Mouse (Mus musculus) forebrain, embryonic 14.5 days (tissue): Measurements from ENCODE around the gene Cisd3. TPM values are rescaled to one million over a fixed set of nuclear protein-coding genes. Genes with fewer than 3 reads are reported as not detected.
"Not testable (repeated sequence)": the region's sequence is repeated elsewhere in the genome, so short reads cannot be mapped to it uniquely, and the experiment has no call there.

ENCODE experiments used
- ATAC-seq: fragments of 200-750 bp; cut with Nextera tagmentation; 2 replicates; pipeline ENCODE4 v1.8.0; 2017; ENCODE audit warnings: mild to moderate bottlenecking, moderate library complexity
- DNase-seq: peaks from one replicate; pipeline ENCODE4 v3.0.0-alpha.2; 2015; ENCODE audit warnings: low spot score
- H3K27ac ChIP-seq: fragments of 300-500 bp; sonication (generic); 2 replicates; pipeline ENCODE4 v1.5.1; 2014; ENCODE audit warnings: low read depth, mild to moderate bottlenecking, control low read depth, low read length, moderate library complexity
- H3K27me3 ChIP-seq: fragments of 300-500 bp; sonication (generic); replicated peaks from 2 replicates; pipeline ENCODE4 v1.6.1; 2014; ENCODE audit warnings: low read length, control low read depth, mixed read lengths; ENCODE audit not compliant: control insufficient read depth, insufficient read depth
- H3K36me3 ChIP-seq: fragments of 300-500 bp; sonication (generic); 2 replicates; pipeline ENCODE4 v1.6.1; 2014; ENCODE audit warnings: low read length, control low read depth; ENCODE audit not compliant: control insufficient read depth, insufficient read depth
- H3K4me1 ChIP-seq: fragments of 300-500 bp; sonication (generic); 2 replicates; pipeline ENCODE4 v1.6.1; 2014; ENCODE audit warnings: antibody characterized with exemption, low read length, control low read depth; ENCODE audit not compliant: control insufficient read depth, insufficient read depth
- H3K4me2 ChIP-seq: fragments of 300-500 bp; sonication (generic); 2 replicates; pipeline ENCODE4 v1.6.1; 2014; ENCODE audit warnings: mild to moderate bottlenecking, control low read depth, low read length
- H3K4me3 ChIP-seq: fragments of 300-500 bp; sonication (generic); 2 replicates; pipeline ENCODE4 v1.5.1; 2014; ENCODE audit warnings: low read depth, low read length, control low read depth
- H3K9ac ChIP-seq: fragments of 300-500 bp; sonication (generic); 2 replicates; pipeline ENCODE4 v1.6.1; 2014; ENCODE audit warnings: mild to moderate bottlenecking, low read length, control low read depth, moderate library complexity
- H3K9me3 ChIP-seq: fragments of 300-500 bp; sonication (generic); replicated peaks from 2 replicates; pipeline ENCODE4 v1.6.1; 2016; ENCODE audit warnings: low read length, control low read depth, mixed read lengths; ENCODE audit not compliant: control insufficient read depth
- WGBS: fragments of 180-500 bp; shearing (Covaris S2); extraction: QIAGEN DNeasy Blood & Tissue Kit; methylation state at CpG from one replicate; pipeline ENCODE4 v1.1.7; 2014; 5-methylcytosine and 5-hydroxymethylcytosine counted together
- polyA plus RNA-seq: library from polyadenylated mRNA; unstranded; fragments of >200 nt; fragmentation: Nextera tagmentation; extraction: Ambion mirVana; gene quantifications from 2 replicates; pipeline ENCODE4 v1.2.1, GENCODE M21; 2014

Gene Cisd3
- polyA plus RNA-seq, 1 experiment from 2014 or later, result 19.5 TPM

DNA sequence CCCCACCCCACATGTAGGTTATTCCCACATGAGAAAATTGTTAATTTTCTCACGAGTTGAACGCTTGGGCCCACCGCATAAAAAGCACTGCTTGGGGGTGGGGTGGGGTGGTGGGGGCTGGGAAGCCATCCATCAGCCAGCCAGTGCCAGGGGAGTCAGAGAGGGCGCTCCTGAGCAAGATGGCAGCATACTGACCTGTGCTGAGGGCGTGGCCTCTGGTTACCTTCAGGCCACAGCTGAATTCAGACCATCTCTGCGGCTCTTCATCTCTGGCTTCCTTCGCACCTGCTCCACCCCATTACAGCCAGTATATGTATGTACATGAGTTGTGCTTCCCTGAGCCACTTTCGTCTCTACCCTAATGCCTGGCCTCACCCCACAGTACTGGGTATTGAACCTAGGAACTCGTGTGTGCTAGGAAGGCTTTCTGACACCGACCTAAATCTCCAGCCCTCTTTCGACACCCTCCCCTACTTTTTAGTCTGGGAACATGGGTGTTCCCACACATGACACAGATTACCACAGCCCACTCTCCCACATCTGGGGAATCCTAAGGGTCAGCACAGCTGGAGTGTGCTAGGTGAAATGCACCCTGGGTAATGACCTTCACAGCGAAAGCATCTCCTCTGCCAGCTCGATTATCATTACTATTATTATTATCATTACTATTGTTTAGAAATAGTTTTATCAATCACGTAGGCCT is 29.2 kb upstream of the Cisd3 start:
- Histone ChIP-seq H3K27me3 (peaks cover 6% of the 10 kb centered on the region), H3K4me2 (no peak overlapping the region), H3K27ac (no peak overlapping the region), H3K36me3 (no peaks in the 10 kb centered on the region), H3K4me3 (no peak overlapping the region), H3K9me3 (no peaks in the 10 kb centered on the region), H3K4me1 (peaks cover 8% of the 10 kb centered on the region), H3K9ac (no peak overlapping the region)
- DNase-seq (no peak), ATAC-seq (no peak)
- 70% methylated on average over 14 of the region's 14 CpGs for WGBS

DNA sequence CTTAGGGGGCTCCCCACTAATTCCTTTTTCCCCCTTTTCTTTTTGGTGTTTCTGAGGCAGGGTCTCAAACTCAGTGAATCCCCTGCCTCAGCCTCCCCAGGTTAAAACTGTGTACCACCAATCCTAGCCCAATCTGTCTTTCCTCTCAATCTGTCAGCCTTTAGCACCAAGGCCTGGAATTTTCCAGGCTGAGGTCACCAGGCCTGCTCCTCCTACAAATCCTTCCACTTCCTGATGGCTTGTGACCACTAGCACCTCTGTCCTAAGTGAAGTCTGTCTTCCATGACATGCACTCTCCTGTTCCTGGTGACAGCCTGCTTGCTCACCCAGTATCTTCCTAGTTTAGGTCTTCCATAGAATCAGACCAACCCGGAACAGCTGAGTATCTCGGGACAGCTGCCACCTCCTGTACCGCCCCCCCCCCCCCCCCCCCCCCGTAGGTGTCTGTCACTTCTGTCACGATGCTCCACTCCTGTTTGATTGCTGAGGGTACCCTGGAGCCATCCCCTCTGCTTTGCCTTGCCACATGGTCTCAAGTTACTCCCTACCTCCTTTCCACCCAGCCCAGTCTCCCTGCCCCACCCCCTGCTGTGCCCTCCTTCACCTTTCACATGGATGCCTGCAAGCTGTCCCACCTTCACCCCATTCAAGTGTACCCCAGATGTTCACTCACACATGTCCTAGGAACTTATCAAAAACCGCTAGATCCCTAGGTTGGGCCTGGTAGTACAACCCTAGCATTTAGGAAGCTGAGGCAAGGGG is 28.3 kb upstream of the Cisd3 start:
- WGBS, result 52% methylated on average over 5 of the region's 6 CpGs
- no peak for DNase-seq

DNA sequence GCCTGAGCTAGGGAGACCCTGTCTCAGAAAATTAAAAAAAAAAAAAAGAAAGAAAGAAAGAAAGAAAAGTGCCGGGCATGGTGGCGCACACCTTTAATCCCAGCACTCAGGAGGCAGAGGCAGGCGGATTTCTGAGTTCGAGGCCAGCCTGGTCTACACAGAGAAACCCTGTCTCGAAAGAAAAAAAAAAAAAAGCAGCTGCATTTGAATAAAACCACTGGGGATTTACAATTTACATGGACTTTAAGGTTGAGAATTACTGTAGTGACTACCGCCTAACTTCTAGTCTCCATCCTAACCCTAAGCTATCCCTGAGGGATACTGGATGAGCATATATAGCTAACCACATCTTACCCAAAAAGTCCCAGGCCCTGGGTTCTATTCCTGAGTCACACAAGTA is 27.7 kb upstream of the Cisd3 start:
- H3K27me3 ChIP-seq, result peaks cover 17% of the 10 kb centered on the region
- H3K4me2 ChIP-seq, H3K4me3 ChIP-seq, H3K9ac ChIP-seq, ATAC-seq, H3K36me3 ChIP-seq, H3K27ac ChIP-seq, H3K9me3 ChIP-seq, DNase-seq: not testable (repeated sequence)
- 89% methylated on average over 6 of the region's 6 CpGs for WGBS
- peaks cover 21% of the 10 kb centered on the region for H3K4me1 ChIP-seq

More for the DNA sequence above, 28.3 kb upstream of the Cisd3 start:
- Histone ChIP-seq H3K9me3 (no peaks in the 10 kb centered on the region), H3K27me3 (peaks cover 15% of the 10 kb centered on the region), H3K36me3 (no peaks in the 10 kb centered on the region), H3K27ac (no peak overlapping the region), H3K4me2 (no peak overlapping the region), H3K9ac (no peak overlapping the region), H3K4me3 (no peak overlapping the region), H3K4me1 (peaks cover 18% of the 10 kb centered on the region)
- ATAC-seq, result no peak

DNA sequence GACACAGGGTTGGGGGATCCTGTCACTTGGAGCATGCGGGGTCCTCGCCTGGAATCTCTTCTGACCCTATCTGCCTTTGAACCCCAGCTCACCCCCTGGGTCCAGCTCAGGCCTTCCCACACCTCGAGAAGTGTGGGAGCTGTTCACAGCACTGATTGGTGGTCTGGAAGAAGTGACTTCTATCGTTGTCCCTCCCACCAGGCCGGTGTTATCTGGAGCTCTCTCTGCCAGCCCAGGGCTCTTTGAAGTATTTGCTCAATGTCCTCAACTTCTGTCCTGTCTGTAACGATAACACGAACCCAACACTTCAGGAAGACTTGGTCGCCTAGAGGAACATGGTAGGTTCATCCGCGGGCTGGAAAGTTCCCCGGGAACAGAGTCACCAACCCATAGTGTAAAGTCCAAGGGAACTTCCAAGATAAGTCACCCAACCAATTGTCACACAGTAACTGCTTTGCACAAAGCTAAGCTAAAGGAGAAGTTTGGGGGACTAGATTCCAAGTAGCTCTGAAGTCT is 26.8 kb upstream of the Cisd3 start:
- Histone ChIP-seq H3K9me3 (no peaks in the 10 kb centered on the region), H3K9ac (no peak overlapping the region; the same call in 1 of the 2 replicates), H3K27ac (no peak overlapping the region), H3K36me3 (no peaks in the 10 kb centered on the region), H3K4me1 (peaks cover 21% of the 10 kb centered on the region), H3K4me3 (no peak overlapping the region), H3K4me2 (peak overlapping the region; percentile 79; the same call in 1 of the 2 replicates), H3K27me3 (peaks cover 17% of the 10 kb centered on the region)
- ATAC-seq, result no peak
- 71% methylated on average over 11 of the region's 11 CpGs for WGBS
- DNase-seq, result no peak

DNA sequence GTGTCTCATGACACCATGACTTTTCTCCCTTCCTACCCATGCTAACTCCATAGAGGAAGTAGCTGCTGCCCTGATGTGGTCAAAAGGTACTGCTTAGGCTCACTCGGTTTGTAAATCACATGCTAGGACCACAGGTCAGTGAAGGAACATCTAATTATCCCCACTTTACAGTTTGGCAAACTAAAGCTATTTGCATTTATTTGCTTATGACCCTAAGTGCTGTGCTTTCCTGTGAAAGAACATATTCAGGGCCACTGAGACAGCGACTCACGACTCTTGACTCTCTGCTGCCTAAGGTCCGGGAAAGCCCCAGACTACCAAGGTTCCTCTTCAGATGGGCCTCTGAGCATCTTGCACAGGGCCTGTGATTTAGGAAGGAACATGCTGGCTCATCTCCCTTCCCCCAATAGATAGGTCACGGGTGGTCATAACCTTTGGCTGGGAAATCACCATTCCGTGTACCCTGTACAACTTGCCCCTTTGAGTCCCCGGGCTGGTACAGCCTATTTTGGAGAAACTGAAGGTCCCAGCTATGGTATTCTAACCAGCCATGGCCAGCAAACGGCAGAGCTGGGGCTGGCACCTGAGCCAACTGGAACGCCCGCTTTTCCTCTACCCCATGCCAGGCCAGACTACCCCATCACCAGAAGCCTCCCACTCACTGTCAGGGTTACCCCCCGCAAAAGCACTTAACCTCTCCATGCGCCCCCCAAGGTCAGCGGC is 26.2 kb upstream of the Cisd3 start:
- peaks cover 17% of the 10 kb centered on the region for H3K27me3 ChIP-seq
- 12% methylated on average over 13 of the region's 13 CpGs for WGBS
- peaks cover 21% of the 10 kb centered on the region for H3K4me1 ChIP-seq
- peak overlapping the region; percentile 84 for H3K9ac ChIP-seq
- ATAC-seq (0 out of 2 replicates have a peak, but pooled peaks have one; percentile 15), DNase-seq (no peak)
- peak overlapping the region; percentile 67 for H3K4me3 ChIP-seq
- H3K9me3 ChIP-seq, result no peaks in the 10 kb centered on the region
- peak overlapping the region; percentile 44; the same call in 1 of the 2 replicates for H3K27ac ChIP-seq
- H3K4me2 ChIP-seq, result peak overlapping the region; percentile 79
- no peaks in the 10 kb centered on the region for H3K36me3 ChIP-seq

DNA sequence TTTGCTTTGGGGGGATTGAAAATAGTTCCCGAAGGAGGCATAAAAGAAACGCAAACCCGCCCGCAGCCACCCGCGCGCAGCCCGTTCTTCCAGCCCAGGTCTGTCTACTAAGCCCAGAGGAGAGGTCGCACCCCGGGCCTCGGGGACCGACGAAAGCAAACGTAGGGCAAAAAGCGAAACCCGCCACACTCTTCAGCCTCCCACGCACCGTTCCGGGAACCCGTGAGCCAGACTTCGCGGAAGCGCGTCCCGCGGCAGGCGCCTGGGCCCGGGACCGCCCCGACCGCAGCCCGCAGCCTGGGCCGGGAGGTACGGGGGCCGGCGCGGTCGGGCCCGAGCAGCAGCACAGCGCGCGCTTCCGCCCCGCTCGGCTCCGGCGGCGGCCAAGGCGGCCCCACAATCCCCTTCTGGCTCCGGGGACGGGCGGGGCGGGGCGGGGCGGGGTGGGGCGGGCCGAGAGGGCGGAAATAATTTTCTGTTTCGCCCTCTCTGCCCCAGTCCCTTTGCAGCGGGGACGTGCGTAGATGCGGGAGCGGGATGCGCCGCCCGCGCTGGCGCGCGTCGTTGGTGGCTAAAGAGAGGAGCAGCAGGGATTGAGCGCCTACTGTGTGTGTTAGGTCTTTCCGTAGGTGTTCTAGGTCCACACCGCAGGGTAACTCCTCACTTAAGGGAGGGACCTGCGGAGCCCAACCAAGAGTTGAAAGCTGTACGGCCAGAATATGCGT is 25.5 kb upstream of the Cisd3 start:
- Histone ChIP-seq H3K9me3 (no peaks in the 10 kb centered on the region), H3K36me3 (no peaks in the 10 kb centered on the region), H3K27ac (peak overlapping the region; percentile 44; the same call in 1 of the 2 replicates), H3K4me3 (peak overlapping the region; percentile 67), H3K4me1 (peaks cover 27% of the 10 kb centered on the region), H3K4me2 (peak overlapping the region; percentile 79), H3K9ac (peak overlapping the region; percentile 84), H3K27me3 (peaks cover 17% of the 10 kb centered on the region)
- DNase-seq, result peak; percentile 80
- ATAC-seq, result peak; percentile 89
- under 1% methylated on average over 60 of the region's 78 CpGs for WGBS

DNA sequence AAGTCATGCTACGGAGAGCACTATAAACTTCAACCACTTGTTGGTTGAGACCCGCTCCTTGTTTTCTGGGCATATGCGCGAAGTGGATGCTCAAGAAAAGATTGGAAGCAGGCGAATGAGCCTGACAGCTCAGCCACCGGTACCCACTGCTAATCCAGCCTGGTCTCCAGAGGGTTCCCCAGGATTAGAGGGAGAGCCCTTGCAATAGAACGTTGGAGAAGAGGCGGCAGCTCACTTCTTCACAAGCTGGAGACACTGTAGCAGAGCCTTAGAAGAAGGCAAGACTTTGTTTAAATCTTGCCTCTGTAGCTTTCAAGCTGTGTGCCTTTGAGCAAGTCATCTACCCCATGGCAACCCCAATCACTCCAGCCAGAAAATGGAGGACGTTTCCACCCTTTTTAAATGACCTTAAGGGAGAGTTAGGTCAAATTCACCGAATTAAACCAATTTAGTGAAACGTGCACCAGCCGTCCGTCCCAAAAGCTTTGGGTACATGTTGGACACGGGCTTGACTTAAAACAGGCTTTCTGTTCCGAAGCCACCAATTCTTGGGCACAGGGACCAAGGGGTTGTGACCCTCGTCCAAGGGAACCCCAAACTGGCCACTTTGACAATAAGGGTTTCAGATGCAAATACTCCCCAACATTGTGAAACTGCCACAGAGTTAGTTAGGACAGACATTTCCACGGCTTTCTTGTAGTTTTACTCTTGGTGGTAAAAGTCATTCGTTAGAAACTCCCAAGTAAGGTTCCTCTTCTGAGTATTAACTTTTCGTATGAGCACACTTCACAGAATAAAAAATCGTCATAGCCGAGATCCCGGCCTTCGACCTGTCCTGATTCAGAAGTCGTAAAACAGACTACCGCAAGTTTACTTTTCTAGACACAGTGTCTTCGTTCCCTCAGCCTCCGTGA is 24.6 kb upstream of the Cisd3 start:
- 5% methylated on average over 27 of the region's 27 CpGs for WGBS
- Histone ChIP-seq H3K36me3 (peaks cover 3% of the 10 kb centered on the region; the same call in 1 of the 2 replicates), H3K4me1 (peaks cover 27% of the 10 kb centered on the region), H3K27me3 (peaks cover 17% of the 10 kb centered on the region), H3K4me2 (peak overlapping the region; percentile 79), H3K4me3 (peak overlapping the region; percentile 67), H3K27ac (no peak overlapping the region), H3K9me3 (no peaks in the 10 kb centered on the region), H3K9ac (peak overlapping the region; percentile 84)
- ATAC-seq (no peak), DNase-seq (no peak)
